Mouse (Mus musculus) heart, adult 2 months (tissue): Measurements from ENCODE around the gene Ly6g6e. TPM values are rescaled to one million over a fixed set of nuclear protein-coding genes. Genes with fewer than 3 reads are reported as not detected.

Source experiments
- DNase-seq, 2 experiments: peaks; one replicate each; pipeline ENCODE4 v3.0.0; 2021
- H3K27ac ChIP-seq: fragments of 200-600 bp; 2 replicates; pipeline ENCODE4 v1.8.1; 2022
- H3K27me3 ChIP-seq: fragments of 200-500 bp; 2 replicates; pipeline ENCODE4 v1.6.1; 2012; ENCODE audit warnings: mild to moderate bottlenecking, low read length, inconsistent platforms, mixed read lengths; ENCODE audit not compliant: control insufficient read depth, insufficient read depth
- H3K36me3 ChIP-seq: fragments of 200-500 bp; 2 replicates; pipeline ENCODE4 v1.6.1; 2012; ENCODE audit warnings: low read length, inconsistent platforms; ENCODE audit not compliant: control insufficient read depth, insufficient read depth
- H3K4me1 ChIP-seq: fragments of 200-500 bp; 2 replicates; pipeline ENCODE4 v1.6.1; 2011; ENCODE audit warnings: low read length; ENCODE audit not compliant: control insufficient read depth, insufficient read depth
- H3K4me3 ChIP-seq: fragments of 200-600 bp; 2 replicates; pipeline ENCODE4 v1.8.1; 2022
- H3K79me2 ChIP-seq: fragments of 200-500 bp; replicated peaks from 2 replicates; pipeline ENCODE4 v1.6.1; 2012; ENCODE audit warnings: mild to moderate bottlenecking, inconsistent platforms, low read length, moderate library complexity, mixed read lengths; ENCODE audit not compliant: control insufficient read depth, insufficient read depth
- H3K9ac ChIP-seq: fragments of 200-500 bp; 2 replicates; pipeline ENCODE4 v1.6.1; 2012; ENCODE audit warnings: low read depth, mild to moderate bottlenecking, control low read depth, inconsistent platforms, low read length, mixed read lengths
- CTCF ChIP-seq: fragments of 200-600 bp; IDR thresholded peaks from 2 replicates; pipeline ENCODE4 v1.8.1; 2022; ENCODE audit warnings: antibody characterized with exemption, mild to moderate bottlenecking, moderate library complexity
- EP300 ChIP-seq: fragments of 200-500 bp; IDR thresholded peaks from 2 replicates; pipeline ENCODE4 v1.6.1; 2011; ENCODE audit warnings: low read depth, low read length, control low read depth; ENCODE audit not compliant: insufficient read depth
- POLR2A ChIP-seq: fragments of 200-500 bp; IDR thresholded peaks from 2 replicates; pipeline ENCODE4 v1.6.1; 2011; ENCODE audit warnings: mild to moderate bottlenecking, low read depth, low read length, control low read depth; ENCODE audit not compliant: insufficient read depth
- WGBS: fragments of 180-500 bp; shearing (Covaris S2); methylation state at CpG from one replicate; pipeline ENCODE4 v1.1.7; 2018; 5-methylcytosine and 5-hydroxymethylcytosine counted together
- intact Hi-C: fragments of 180-260 bp; cut with DNase I; formaldehyde crosslinking; loops from one replicate; pipeline ENCODE4 v1.15.1; 2025
- polyA plus RNA-seq: library from polyadenylated mRNA; depleted of rRNA; stranded (reverse); fragments of >200 nt; gene quantifications from 2 replicates; pipeline ENCODE4 v1.2.3, GENCODE M21; 2012
- total RNA-seq, 2 experiments: library from RNA; stranded (reverse); gene quantifications; 2 replicates each; pipeline ENCODE4 v1.2.3; 2021

The Ly6g6e gene
- total and polyA plus RNA-seq, 3 experiments, result 0.41 TPM; not detected in 2

GRCm38 (mm10) chr17:35052271-35052798, 24.4 kb upstream of the Ly6g6e start:
- Histone ChIP-seq H3K4me1 (peaks cover 18% of the 10 kb centered on the region), H3K27ac (peak overlapping the region; percentile 95), H3K27me3 (no peaks in the 10 kb centered on the region), H3K79me2 (no peaks in the 10 kb centered on the region), H3K4me3 (peak overlapping the region; percentile 64; the same call in 1 of the 2 replicates), H3K36me3 (peaks cover 7% of the 10 kb centered on the region), H3K9ac (no peak overlapping the region)
- intact Hi-C loops, result no loop called here
- 38% methylated on average over 12 of the region's 12 CpGs for WGBS
- TF ChIP-seq POLR2A (no peak), CTCF (no peak), EP300 (no peak)
- DNase-seq, result no peak

DNA sequence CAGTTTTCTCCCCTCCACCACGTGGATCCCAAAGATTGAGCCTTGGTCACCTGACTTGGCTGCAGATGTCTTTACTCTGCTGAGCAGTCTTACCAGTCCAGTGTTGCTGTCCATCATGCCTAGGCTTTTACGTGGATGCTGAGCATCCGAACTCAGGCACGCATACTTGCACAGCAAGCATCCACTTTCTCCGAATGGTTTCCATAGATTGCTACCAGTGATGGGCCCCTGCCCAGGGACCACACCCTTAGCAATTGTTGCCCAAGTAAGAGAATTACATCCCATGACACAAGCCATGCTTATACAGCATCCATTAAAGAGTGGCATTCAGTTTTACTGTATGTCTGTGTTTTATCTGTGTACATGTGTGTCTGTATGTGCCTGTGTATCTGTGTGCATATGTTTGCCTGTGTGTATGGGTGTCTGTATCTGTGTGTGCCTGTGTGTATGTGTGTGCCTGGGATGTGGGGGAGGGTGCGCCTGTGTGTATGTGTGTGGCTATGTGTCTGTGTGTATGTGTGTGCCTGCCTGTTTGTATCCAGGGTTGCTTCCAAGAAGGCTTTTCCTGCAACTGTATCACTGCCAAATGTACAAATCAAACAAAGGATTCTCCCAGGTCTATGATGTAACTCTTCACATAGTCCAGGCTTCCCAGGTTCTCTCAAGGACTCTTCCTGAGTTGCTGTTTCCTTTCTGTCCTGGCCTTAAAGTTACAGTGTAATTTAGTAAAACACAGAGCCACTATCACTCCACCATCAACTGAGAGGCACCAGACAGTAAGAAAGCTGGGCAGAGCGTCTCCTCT, 20.8 kb upstream of the Ly6g6e start:
- intact Hi-C loops, result no loop called here
- peaks cover 9% of the 10 kb centered on the region for H3K36me3 ChIP-seq
- peaks cover 14% of the 10 kb centered on the region for H3K4me1 ChIP-seq
- no peak overlapping the region for H3K9ac ChIP-seq
- TF ChIP-seq POLR2A, result no peak; the same call in 1 of the 2 replicates
- TF ChIP-seq EP300, result 0 out of 2 replicates have a peak, but pooled peaks have one; percentile 12
- peak overlapping the region; percentile 38 for H3K27ac ChIP-seq
- no peaks in the 10 kb centered on the region for H3K27me3 ChIP-seq
- WGBS, result 51% methylated on average over 7 of the region's 7 CpGs
- no peak for DNase-seq
- H3K79me2 ChIP-seq, result no peaks in the 10 kb centered on the region
- no peak overlapping the region for H3K4me3 ChIP-seq

GRCm38 (mm10) chr17:35057090-35057489, 19.6 kb upstream of the Ly6g6e start:
- 78% methylated on average over 3 of the region's 3 CpGs for WGBS
- DNase-seq, result no peak
- Histone ChIP-seq H3K9ac (no peak overlapping the region), H3K27ac (no peak overlapping the region), H3K4me3 (no peak overlapping the region), H3K4me1 (peaks cover 14% of the 10 kb centered on the region), H3K36me3 (peaks cover 9% of the 10 kb centered on the region), H3K27me3 (no peaks in the 10 kb centered on the region), H3K79me2 (no peaks in the 10 kb centered on the region)
- intact Hi-C loops, result no loop called here
- TF ChIP-seq CTCF (no peak), EP300 (no peak), POLR2A (no peak)

- Histone ChIP-seq H3K9ac (no peak overlapping the region), H3K36me3 (peaks cover 8% of the 10 kb centered on the region), H3K27ac (peak overlapping the region; percentile 92), H3K27me3 (no peaks in the 10 kb centered on the region), H3K4me3 (no peak overlapping the region), H3K79me2 (no peaks in the 10 kb centered on the region), H3K4me1 (peaks cover 8% of the 10 kb centered on the region)
- intact Hi-C loops, result loop anchor here (2.0 kb wide), 1 partner anchor 30 kb away; the partner anchor contains the start of gene Abhd16a
- TF ChIP-seq EP300 (no peak), POLR2A (no peak), CTCF (no peak)
- WGBS, result 51% methylated on average over 9 of the region's 9 CpGs
- no peak for DNase-seq
These were observed 18.4 kb upstream of the Ly6g6e start for GRCm38 (mm10) chr17:35058316-35058715.

- H3K27me3 ChIP-seq, result no peaks in the 10 kb centered on the region
- H3K4me3 ChIP-seq, result peak within 1 kb of the TSS; percentile 65
- no peaks in the 10 kb centered on the region for H3K79me2 ChIP-seq
- peaks cover 8% of the 10 kb centered on the region for H3K4me1 ChIP-seq
- peaks cover 7% of the 10 kb centered on the region for H3K36me3 ChIP-seq
- intact Hi-C loops, result loop anchor here (1.0 to 2.0 kb wide), 2 partner anchors 30 to 38 kb away; partner anchors contain the start of gene Abhd16a
- DNase-seq, result peak; percentile 92 to 93
- WGBS, result under 1% methylated on average over 57 of the region's 57 CpGs
- H3K9ac ChIP-seq, result peak within 1 kb of the TSS; percentile 87
- peak within 1 kb of the TSS; percentile 92 for H3K27ac ChIP-seq
- TF ChIP-seq POLR2A, result peak; percentile 81
- peak; percentile 84 for TF ChIP-seq CTCF
- peak; percentile 62; the same call in 1 of the 2 replicates for TF ChIP-seq EP300
These were observed 17.5 kb upstream of the Ly6g6e start, which contains the start of gene Ddah2 for GRCm38 (mm10) chr17:35058911-35059892. Gene Ddah2, plus strand, starts transcription at chr17:35059035.
